26 mouse cellular contexts compared by ENCODE assay signal in genomic region chr11:65588491-65588890, GRCm38 (mm10).
A peak's percentile ranks its signal among the peaks of the same experiment; 100 is the strongest.
DNase-seq lines count a peak whose midpoint lies in the region; ATAC-seq and TF ChIP-seq lines count a peak whose summit lies in the region.
"Had no signal": no experiment of that assay in that cellular context is flagged by ENCODE, and none has a peak within 500 bp of the region (broad histone marks: within the 10 kb centered on the region; RNA-seq: fewer than 3 reads in every experiment).

No protein-coding gene starts in this region.

- H3K9ac ChIP-seq in hindbrain, postnatal 0 days (replicated peaks; ENCODE audit: low read length): no peak overlapping the region
- H3K9ac ChIP-seq in hindbrain, embryonic 16.5 days (ENCODE audit: low read depth, low read length): no peak overlapping the region
- H3K9ac ChIP-seq: embryonic facial prominence, embryonic 13.5 days; heart, embryonic 15.5 days; hindbrain, embryonic 14.5 days; intestine, embryonic 15.5 days; limb, embryonic 15.5 days; liver, embryonic 14.5 days; lung, embryonic 14.5 days; midbrain, embryonic 15.5 days; neural tube, embryonic 13.5 days had no signal

- no peaks in the 10 kb centered on the region for H3K4me1 ChIP-seq in hindbrain, postnatal 0 days (ENCODE audit: insufficient read depth, low read length)
- H3K4me1 ChIP-seq in hindbrain, embryonic 16.5 days (ENCODE audit: control insufficient read depth, insufficient read depth, low read depth, low read length): no peaks in the 10 kb centered on the region
- peaks cover 2% of the 10 kb centered on the region for H3K4me1 ChIP-seq in cerebellum, adult 2 months (ENCODE audit: control insufficient read depth, insufficient read depth, low read length)
- H3K4me1 ChIP-seq: embryonic facial prominence, embryonic 13.5 days; heart, embryonic 15.5 days; intestine, embryonic 15.5 days; limb, embryonic 15.5 days; midbrain, embryonic 15.5 days; neural tube, embryonic 13.5 days had no signal

- no peak for TF ChIP-seq CTCF in hindbrain, postnatal 0 days (IDR thresholded peaks at IDR 0.05; ENCODE audit: low read depth)
- TF ChIP-seq CTCF in cerebellum, adult 2 months (IDR thresholded peaks at IDR 0.05; ENCODE audit: borderline replicate concordance, insufficient read depth, low read depth, low read length): no peak

- TF ChIP-seq POLR2A in cerebellum, adult 2 months (IDR thresholded peaks at IDR 0.05; ENCODE audit: borderline replicate concordance, insufficient read depth, low read length): no peak

- H3K9me3 ChIP-seq in hindbrain, postnatal 0 days (ENCODE audit: low read length): no peaks in the 10 kb centered on the region
- H3K9me3 ChIP-seq in hindbrain, embryonic 16.5 days (ENCODE audit: control insufficient read depth, low read length): no peaks in the 10 kb centered on the region
- H3K9me3 ChIP-seq: embryonic facial prominence, embryonic 13.5 days; heart, embryonic 15.5 days; intestine, embryonic 15.5 days; limb, embryonic 15.5 days; midbrain, embryonic 15.5 days; neural tube, embryonic 13.5 days had no signal

- no peak overlapping the region for H3K27ac ChIP-seq in hindbrain, postnatal 0 days
- H3K27ac ChIP-seq in hindbrain, embryonic 16.5 days (ENCODE audit: low read depth, low read length): no peak overlapping the region
- H3K27ac ChIP-seq in cerebellum, adult 2 months (ENCODE audit: insufficient read depth, low read length): no peak overlapping the region
- H3K27ac ChIP-seq: embryonic facial prominence, embryonic 13.5 days; heart, embryonic 15.5 days; hindbrain, embryonic 14.5 days; intestine, embryonic 15.5 days; limb, embryonic 15.5 days; liver, embryonic 14.5 days; midbrain, embryonic 15.5 days; neural tube, embryonic 13.5 days had no signal

- 39% methylated on average over 3 of the region's 3 CpGs for WGBS in hindbrain, postnatal 0 days
- 53% methylated on average over 3 of the region's 3 CpGs for WGBS in hindbrain, embryonic 16.5 days
- WGBS in cerebellum, adult 2 months: 9% methylated on average over 3 of the region's 3 CpGs

- H3K4me3 ChIP-seq in hindbrain, postnatal 0 days (ENCODE audit: low read length): no peak overlapping the region
- H3K4me3 ChIP-seq in hindbrain, embryonic 16.5 days (ENCODE audit: low read length): no peak overlapping the region
- H3K4me3 ChIP-seq in cerebellum, adult 2 months (replicated peaks; ENCODE audit: insufficient read depth, low read depth, low read length): no peak overlapping the region
- H3K4me3 ChIP-seq: embryonic facial prominence, embryonic 13.5 days; heart, embryonic 15.5 days; intestine, embryonic 15.5 days; limb, embryonic 15.5 days; midbrain, embryonic 15.5 days; myocyte; neural tube, embryonic 13.5 days had no signal

- no peak overlapping the region for H3K4me2 ChIP-seq in hindbrain, postnatal 0 days (ENCODE audit: low read depth, low read length)
- no peak overlapping the region for H3K4me2 ChIP-seq in hindbrain, embryonic 16.5 days (ENCODE audit: low read length)
- H3K4me2 ChIP-seq: embryonic facial prominence, embryonic 13.5 days; heart, embryonic 15.5 days; hindbrain, embryonic 14.5 days; intestine, embryonic 15.5 days; limb, embryonic 15.5 days; lung, embryonic 14.5 days; midbrain, embryonic 15.5 days; neural tube, embryonic 13.5 days had no signal

- H3K36me3 ChIP-seq in hindbrain, postnatal 0 days (ENCODE audit: insufficient read depth, low read length): no peaks in the 10 kb centered on the region
- H3K36me3 ChIP-seq in hindbrain, embryonic 16.5 days (ENCODE audit: control insufficient read depth, insufficient read depth, low read length): no peaks in the 10 kb centered on the region
- H3K36me3 ChIP-seq: embryonic facial prominence, embryonic 13.5 days; heart, embryonic 15.5 days; intestine, embryonic 15.5 days; limb, embryonic 15.5 days; midbrain, embryonic 15.5 days; neural tube, embryonic 13.5 days had no signal

- no peaks in the 10 kb centered on the region for H3K27me3 ChIP-seq in hindbrain, postnatal 0 days (ENCODE audit: insufficient read depth, low read length)
- H3K27me3 ChIP-seq in hindbrain, embryonic 16.5 days (replicated peaks; ENCODE audit: control insufficient read depth, insufficient read depth, low read length): no peaks in the 10 kb centered on the region
- no peaks in the 10 kb centered on the region for H3K27me3 ChIP-seq in cerebellum, adult 2 months (ENCODE audit: control insufficient read depth, insufficient read depth, low read length)
- H3K27me3 ChIP-seq: embryonic facial prominence, embryonic 13.5 days; heart, embryonic 15.5 days; intestine, embryonic 15.5 days; limb, embryonic 15.5 days; midbrain, embryonic 15.5 days; neural tube, embryonic 13.5 days had no signal

- no peak for ATAC-seq in hindbrain, postnatal 0 days
- no peak for ATAC-seq in hindbrain, embryonic 16.5 days
- ATAC-seq: CD4-positive, CD25-positive, alpha-beta regulatory T cell, adult 4 months; forebrain, embryonic 14.5 days; intestine, embryonic 15.5 days; midbrain, embryonic 15.5 days; Patski had no signal

- peak; percentile 56 for DNase-seq in hindbrain, postnatal 0 days (ENCODE audit: low spot score)
- peak; percentile 39 for DNase-seq in Muller cell, postnatal 12 days (ENCODE audit: inconsistent ontology term)
- DNase-seq in cerebellum, adult 2 months: peak; percentile 24 to 65
- DNase-seq in cerebellum, postnatal 25 days: peak; percentile 47 to 69
- DNase-seq in kidney, adult 9 months: no peak
- no peak for DNase-seq in T-cell, adult 2 months (ENCODE audit: low spot score)
- DNase-seq: adrenal gland, adult 8-10 months; heart, postnatal 4 days; kidney, adult 8-10 months; kidney, postnatal 25 days; lung, embryonic 14.5 days; thymus, adult 18-20 months; thymus, postnatal 4 days had no signal

Comparison
In these comparisons a context has a peak if more than half of its experiments do, and no peak if none do; other contexts are left out.
1. DNase-seq: peak in hindbrain, postnatal 0 days (single experiment), Muller cell, postnatal 12 days (single experiment), cerebellum, adult 2 months (2 of 2) and cerebellum, postnatal 25 days (2 of 2); none in kidney, adult 9 months (single experiment) and T-cell, adult 2 months (single experiment).